Mouse (Mus musculus) embryonic fibroblast, embryonic 13.5 days (primary cell): ENCODE data around the gene C1rb. TPM values are rescaled to one million over a fixed set of nuclear protein-coding genes. Genes with fewer than 3 reads are reported as not detected.
"Not testable (repeated sequence)": the region's sequence is repeated elsewhere in the genome, so short reads cannot be mapped to it uniquely, and the experiment has no call there.

Source experiments
- H3K27ac ChIP-seq: 2 replicates; pipeline ENCODE4 v1.5.1; 2012; ENCODE audit warnings: low read length, control low read depth, inconsistent platforms; ENCODE audit not compliant: insufficient read depth
- H3K4me1 ChIP-seq: 2 replicates; pipeline ENCODE4 v1.6.1; 2011; ENCODE audit warnings: low read length; ENCODE audit not compliant: control insufficient read depth, insufficient read depth
- H3K4me3 ChIP-seq: 2 replicates; pipeline ENCODE4 v1.5.1; 2011; ENCODE audit warnings: mild to moderate bottlenecking, control low read depth, low read length; ENCODE audit not compliant: insufficient read depth
- CTCF ChIP-seq: IDR thresholded peaks from 2 replicates; pipeline ENCODE4 v1.5.1; 2011; ENCODE audit warnings: mild to moderate bottlenecking, control low read depth, low read length, moderate library complexity, borderline replicate concordance; ENCODE audit not compliant: insufficient read depth
- POLR2A ChIP-seq: IDR thresholded peaks from 2 replicates; pipeline ENCODE4 v1.6.1; 2011; ENCODE audit warnings: low read depth, mild to moderate bottlenecking, control low read depth, low read length, moderate library complexity
- polyA plus RNA-seq: library from polyadenylated mRNA; stranded (reverse); fragments of >200 nt; gene quantifications from 2 replicates; pipeline ENCODE4 v1.2.4, GENCODE M21; 2011; ENCODE audit warnings: low read depth; ENCODE audit not compliant: missing spikeins, insufficient read length

C1rb gene
- not detected in 2 replicates for polyA plus RNA-seq

DNA sequence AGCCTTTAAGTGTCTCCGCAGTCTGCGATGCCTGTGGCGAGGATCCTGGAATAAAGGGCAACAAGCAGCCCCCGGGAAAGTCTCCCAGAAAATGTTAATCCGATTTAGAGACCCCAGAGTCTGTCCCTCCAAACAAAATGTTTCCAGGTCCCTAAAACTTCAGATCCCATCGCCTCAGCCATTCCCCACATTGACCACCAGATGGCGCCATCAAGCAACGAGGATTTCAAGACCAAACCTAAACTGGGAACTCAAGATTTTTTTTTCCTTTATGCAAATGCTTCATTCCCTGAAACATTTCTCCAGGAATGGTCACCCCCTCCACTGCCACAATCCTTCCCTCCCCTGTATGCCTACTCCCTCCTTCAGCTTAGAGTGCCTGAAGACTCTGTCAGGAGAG is at the start of gene C1rb:
C1rb (plus strand) TSS at position 269 of the 400 bp plus-strand sequence.
- H3K4me1 ChIP-seq: no peaks in the 10 kb centered on the region
- H3K27ac ChIP-seq: no peak within 1 kb of the TSS
- peak; percentile 66; the same call in 1 of the 2 replicates for TF ChIP-seq CTCF
- TF ChIP-seq POLR2A: no peak
- H3K4me3 ChIP-seq: no peak within 1 kb of the TSS

DNA sequence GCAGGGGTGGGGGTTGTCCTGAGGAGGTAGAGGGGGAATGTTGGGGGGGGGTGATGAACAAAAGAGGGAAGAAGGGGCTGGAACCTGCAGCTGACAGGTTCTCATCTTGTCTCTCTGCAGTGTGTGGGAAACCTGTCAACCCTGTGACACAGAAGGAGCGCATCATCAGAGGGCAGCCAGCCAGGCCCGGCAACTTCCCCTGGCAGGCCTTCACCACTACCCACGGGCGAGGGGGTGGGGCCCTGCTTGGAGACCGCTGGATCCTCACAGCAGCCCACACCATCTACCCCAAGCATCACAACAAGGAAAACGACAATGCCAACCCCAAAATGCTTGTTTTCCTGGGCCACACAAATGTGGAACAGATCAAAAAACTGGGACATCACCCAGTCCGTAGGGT is 48.0 kb upstream of the C1rb start:
- not testable (repeated sequence) for H3K4me1 ChIP-seq, H3K4me3 ChIP-seq, H3K27ac ChIP-seq

DNA sequence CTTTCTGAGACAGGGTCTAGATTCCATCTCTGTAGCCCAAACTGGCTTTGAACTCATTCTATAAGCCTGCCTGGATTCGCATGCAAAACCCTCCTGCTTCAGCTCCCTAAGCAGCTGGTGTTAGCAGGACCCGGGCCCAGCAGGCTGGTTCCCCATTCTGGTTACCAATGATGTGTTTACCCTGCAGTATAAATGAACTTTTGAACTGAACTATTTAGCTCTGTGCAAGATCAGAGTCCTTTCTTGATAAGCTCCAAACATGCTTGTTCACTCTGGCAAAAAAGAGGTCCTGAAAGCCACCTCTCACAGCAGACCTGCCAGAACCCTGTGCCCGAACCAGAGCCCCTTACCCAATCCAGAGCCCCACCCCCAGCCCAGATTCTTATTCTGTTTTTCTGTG is 42.2 kb upstream of the C1rb start:
- TF ChIP-seq CTCF (no peak), POLR2A (no peak)
- H3K27ac ChIP-seq: no peak overlapping the region
- H3K4me1 ChIP-seq: no peaks in the 10 kb centered on the region
- no peak overlapping the region for H3K4me3 ChIP-seq

DNA sequence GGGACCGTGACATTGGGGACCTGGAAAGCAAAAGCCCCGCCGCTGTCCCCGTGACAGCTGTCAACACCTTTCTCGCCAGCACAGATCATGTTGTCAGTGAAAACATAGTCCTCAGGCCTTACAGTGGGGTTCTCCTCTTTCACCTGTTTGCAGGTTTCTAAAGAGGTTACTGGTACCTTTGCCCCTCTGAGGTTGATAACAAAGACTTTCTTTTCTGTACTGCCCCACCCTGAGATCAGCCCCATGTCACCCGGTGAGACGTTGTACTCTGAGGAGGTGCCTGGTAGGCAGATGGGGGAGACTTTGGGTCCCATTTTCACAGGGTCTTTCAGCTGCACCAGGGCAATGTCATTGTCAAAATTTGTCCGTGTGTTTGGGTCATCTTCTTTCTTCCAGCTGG is 39.0 kb upstream of the C1rb start:
- TF ChIP-seq CTCF (no peak), POLR2A (no peak)
- no peak overlapping the region for H3K27ac ChIP-seq
- no peaks in the 10 kb centered on the region for H3K4me1 ChIP-seq
- no peak overlapping the region for H3K4me3 ChIP-seq

DNA sequence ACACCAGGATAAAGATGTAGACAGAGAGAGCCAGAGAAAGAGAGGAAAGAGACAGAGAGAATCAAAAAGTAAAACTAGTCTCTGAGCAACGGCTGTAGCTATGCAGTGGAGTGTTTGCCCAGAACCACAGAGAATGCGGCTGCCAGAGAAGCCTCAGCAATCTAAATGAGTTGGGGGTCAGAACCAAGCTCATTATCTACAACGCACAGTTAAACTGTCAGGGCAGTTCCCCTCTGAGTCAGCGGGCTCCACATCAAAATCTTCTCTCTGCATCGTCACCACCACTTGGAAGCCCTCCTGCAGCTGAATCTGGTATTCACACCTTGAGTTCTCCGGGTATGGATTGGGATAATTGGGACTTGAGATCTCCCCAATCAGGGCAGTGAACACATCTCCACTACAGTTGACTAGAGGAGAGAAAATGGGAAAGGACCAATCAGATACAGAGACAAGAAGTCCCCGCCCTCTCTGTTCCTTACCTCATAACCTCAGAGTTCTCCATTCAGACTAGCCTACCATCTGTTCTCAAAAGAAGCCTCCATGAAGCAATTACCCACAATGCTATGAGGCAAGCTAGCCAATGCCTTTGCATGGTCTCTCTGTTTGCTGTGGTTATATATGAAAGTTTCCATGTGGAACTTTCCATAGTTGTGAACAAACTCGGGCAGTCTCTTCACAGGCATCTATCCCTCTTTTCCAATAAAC is 33.8 kb upstream of the C1rb start:
- H3K27ac ChIP-seq, H3K4me3 ChIP-seq, H3K4me1 ChIP-seq: not testable (repeated sequence)

DNA sequence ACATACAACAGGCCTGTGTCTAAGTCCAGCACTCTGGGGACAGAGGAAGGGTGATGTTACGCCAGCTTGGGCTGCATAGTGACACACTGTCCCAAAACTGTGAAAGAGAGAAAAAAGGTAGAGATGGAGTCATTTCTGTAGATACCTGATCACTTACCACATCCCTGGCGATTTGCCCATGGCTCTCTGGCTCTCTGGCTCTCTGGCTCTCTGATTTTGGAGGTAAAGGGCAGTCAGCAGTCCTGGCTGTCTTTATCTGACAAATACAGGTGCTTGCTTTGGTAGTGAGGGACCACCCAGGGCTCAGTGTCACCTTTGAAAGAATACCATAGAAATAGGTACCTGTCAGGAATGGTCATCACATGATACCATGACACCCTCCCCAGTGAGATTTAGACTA is 28.9 kb upstream of the C1rb start:
- H3K4me1 ChIP-seq, H3K4me3 ChIP-seq, H3K27ac ChIP-seq: not testable (repeated sequence)

DNA sequence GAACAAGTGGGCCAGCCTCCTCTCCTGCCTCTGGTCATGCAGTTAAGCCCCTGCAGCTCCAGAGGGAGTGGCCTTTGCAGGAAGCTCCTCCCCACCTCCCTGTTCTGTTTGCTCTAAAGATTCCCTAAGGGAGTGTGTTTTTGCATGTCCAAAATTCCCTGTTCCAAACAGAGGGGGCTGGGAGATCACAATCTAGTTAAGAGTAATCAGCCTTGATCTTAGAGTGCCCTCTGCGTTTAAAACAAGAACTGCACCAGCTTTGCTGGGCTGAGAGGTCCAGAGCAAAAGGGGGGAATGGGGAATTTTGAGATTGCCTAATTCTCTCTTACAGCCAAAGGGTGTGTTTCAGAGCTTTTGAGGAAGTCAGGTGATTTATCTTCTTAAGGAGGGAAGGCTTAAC is 27.8 kb upstream of the C1rb start, which contains the start of gene C1s1:
C1s1 (minus strand) TSS at position 76 of the 400 bp plus-strand sequence.
- H3K4me3 ChIP-seq, H3K27ac ChIP-seq, H3K4me1 ChIP-seq: not testable (repeated sequence)

DNA sequence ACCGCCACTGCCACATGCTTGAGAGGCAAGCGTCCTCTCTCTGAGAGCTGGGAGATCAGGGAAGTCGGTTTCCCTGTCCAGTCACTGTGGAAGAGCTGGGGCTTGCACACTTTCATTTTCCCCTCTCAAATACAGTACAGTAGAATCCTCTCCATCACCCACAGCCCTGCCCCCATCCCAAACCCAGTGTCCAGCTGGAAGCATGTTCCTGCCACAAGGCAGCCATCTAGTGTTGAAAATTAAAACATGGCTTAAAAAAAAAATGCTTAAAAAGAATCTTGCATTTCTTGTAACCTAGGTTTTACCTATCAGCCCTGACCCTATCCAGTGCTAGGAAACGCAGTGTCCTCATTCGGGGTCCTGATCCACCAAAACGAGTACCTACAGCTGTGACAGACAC is 25.6 kb upstream of the C1rb start:
- TF ChIP-seq CTCF (no peak), POLR2A (no peak)
- Histone ChIP-seq H3K4me3 (no peak overlapping the region), H3K27ac (no peak overlapping the region), H3K4me1 (no peaks in the 10 kb centered on the region)

DNA sequence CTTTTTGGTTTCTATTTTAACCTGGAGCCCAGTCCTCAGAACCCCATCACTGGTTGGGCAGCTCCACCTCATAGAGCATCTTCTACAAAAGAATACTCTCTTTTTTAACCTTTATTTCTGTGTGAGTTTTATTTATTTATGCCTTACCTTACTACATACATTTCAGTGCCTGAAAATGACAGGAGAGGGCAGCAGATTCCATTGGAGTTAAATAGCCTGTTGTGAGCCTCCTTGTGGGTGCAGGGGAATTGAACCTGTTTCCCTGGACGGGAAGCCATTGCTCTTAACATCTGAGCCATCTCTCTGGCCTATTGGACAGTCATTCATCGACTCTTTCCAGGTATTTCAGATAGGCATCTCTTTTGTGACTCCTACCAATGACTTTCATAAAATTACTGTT is 24.7 kb upstream of the C1rb start:
- no peaks in the 10 kb centered on the region for H3K4me1 ChIP-seq
- no peak overlapping the region for H3K27ac ChIP-seq
- no peak overlapping the region for H3K4me3 ChIP-seq
- TF ChIP-seq CTCF (no peak), POLR2A (no peak)

DNA sequence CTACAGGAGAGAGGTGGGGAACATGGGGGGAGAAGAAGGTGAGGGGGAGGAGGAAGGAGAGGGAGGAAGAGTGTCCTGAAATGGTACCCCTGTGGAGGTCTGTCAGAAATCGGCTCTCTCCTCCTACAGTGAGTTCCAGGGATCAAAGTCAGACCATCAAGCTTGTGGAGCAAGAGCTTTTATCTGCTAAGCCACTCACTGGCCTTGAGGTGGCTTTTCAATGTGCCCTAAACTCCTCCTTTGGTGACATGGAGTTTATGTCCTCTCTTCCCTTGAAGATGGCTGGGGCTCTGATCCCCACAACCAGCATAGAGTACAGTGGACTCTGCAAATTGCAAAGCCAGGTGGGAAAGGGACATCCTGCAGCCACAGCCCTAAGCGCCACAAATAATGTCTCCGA is 22.1 kb upstream of the C1rb start:
- H3K4me1 ChIP-seq, H3K4me3 ChIP-seq, H3K27ac ChIP-seq: not testable (repeated sequence)

DNA sequence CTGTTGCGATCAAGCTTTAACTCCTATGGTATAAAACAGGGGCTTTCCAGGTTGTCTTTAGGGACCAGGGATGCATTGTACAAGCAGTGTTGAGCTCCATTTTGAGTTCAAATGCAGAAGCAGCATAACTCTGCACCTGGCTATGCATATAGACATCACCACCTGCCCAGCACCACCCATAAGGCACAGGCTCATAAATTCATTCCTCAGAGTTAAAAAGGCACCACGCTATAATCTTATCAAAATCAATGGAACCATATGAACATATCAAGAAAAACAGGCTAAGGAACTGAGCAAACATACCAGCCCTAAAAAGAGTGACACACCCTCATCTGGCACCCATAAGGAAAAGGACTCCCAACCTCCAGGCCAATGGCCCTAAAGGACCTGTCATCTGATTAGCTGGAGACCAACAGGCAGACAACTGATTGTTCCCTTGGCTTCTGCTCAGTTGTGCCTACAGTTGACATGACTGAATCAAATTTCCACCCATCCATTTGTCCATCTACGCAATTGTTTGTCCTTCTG is 21.0 kb upstream of the C1rb start:
- Histone ChIP-seq H3K4me1 (no peaks in the 10 kb centered on the region), H3K27ac (no peak overlapping the region), H3K4me3 (no peak overlapping the region)
- TF ChIP-seq POLR2A (no peak), CTCF (no peak)
